15 mouse cellular contexts compared by ENCODE assay signal in genomic region chr17:49875939-49876651, GRCm38 (mm10).
DNase-seq lines count a peak whose midpoint lies in the region; ATAC-seq and TF ChIP-seq lines count a peak whose summit lies in the region.
"Had no signal": no experiment of that assay in that cellular context is flagged by ENCODE, and none has a peak within 500 bp of the region (broad histone marks: within the 10 kb centered on the region; RNA-seq: fewer than 3 reads in every experiment).

No protein-coding gene starts in this region.

- TF ChIP-seq CTCF in layer of hippocampus, adult 2 months (conservative IDR thresholded peaks at IDR 0.05): peak; percentile 19

- H3K4me1 ChIP-seq in midbrain, embryonic 14.5 days (ENCODE audit: control insufficient read depth, insufficient read depth, low read length): peaks cover 5% of the 10 kb centered on the region; the same call in 1 of the 2 replicates
- H3K4me1 ChIP-seq: lung, embryonic 15.5 days had no signal

- no peaks in the 10 kb centered on the region for H3K27me3 ChIP-seq in midbrain, embryonic 14.5 days (ENCODE audit: control insufficient read depth, insufficient read depth, low read length)
- H3K27me3 ChIP-seq: lung, embryonic 15.5 days; midbrain, embryonic 12.5 days had no signal

- H3K9ac ChIP-seq in midbrain, embryonic 14.5 days (replicated peaks; ENCODE audit: low read length): no peak overlapping the region
- H3K9ac ChIP-seq: lung, embryonic 15.5 days; midbrain, embryonic 12.5 days had no signal

- no peak overlapping the region for H3K4me3 ChIP-seq in layer of hippocampus, adult 2 months
- H3K4me3 ChIP-seq in midbrain, embryonic 14.5 days (replicated peaks; ENCODE audit: low read depth, low read length): no peak overlapping the region
- H3K4me3 ChIP-seq: lung, embryonic 15.5 days; midbrain, embryonic 12.5 days had no signal

- no peak overlapping the region for H3K4me2 ChIP-seq in midbrain, embryonic 14.5 days (ENCODE audit: low read length)
- H3K4me2 ChIP-seq: lung, embryonic 15.5 days; midbrain, embryonic 12.5 days had no signal

- H3K9me3 ChIP-seq in midbrain, embryonic 14.5 days (ENCODE audit: control insufficient read depth, low read length): no peaks in the 10 kb centered on the region
- H3K9me3 ChIP-seq: lung, embryonic 15.5 days; midbrain, embryonic 12.5 days had no signal

- peak overlapping the region; percentile 47; the same call in 1 of the 2 replicates for H3K27ac ChIP-seq in layer of hippocampus, adult 2 months
- H3K27ac ChIP-seq in midbrain, embryonic 14.5 days (replicated peaks; ENCODE audit: low read depth, low read length): no peak overlapping the region
- H3K27ac ChIP-seq: lung, embryonic 15.5 days; midbrain, embryonic 12.5 days had no signal

- no peaks in the 10 kb centered on the region for H3K36me3 ChIP-seq in midbrain, embryonic 14.5 days (ENCODE audit: control insufficient read depth, insufficient read depth, low read length)
- H3K36me3 ChIP-seq: lung, embryonic 15.5 days; midbrain, embryonic 12.5 days had no signal

- DNase-seq in layer of hippocampus, adult 2 months (ENCODE audit: low spot score in 2 of 2): no peak
- DNase-seq in layer of hippocampus, adult 11-12 months (ENCODE audit: low spot score): no peak
- peak; percentile 41 for DNase-seq in Muller cell, postnatal 12 days (ENCODE audit: inconsistent ontology term)
- peak; percentile 60 for DNase-seq in embryo, embryonic 11 days
- DNase-seq in midbrain, embryonic 14.5 days: peak; percentile 55
- no peak for DNase-seq in urinary bladder, adult 18-20 months (ENCODE audit: low spot score in 2 of 2)
- DNase-seq in right cerebral cortex, postnatal 14 days: no peak
- DNase-seq in heart, adult 18-20 months: no peak
- DNase-seq: adrenal gland, adult 8-10 months; cerebellum, postnatal 36 days; gastrocnemius, postnatal 36 days; liver had no signal

- WGBS in midbrain, embryonic 14.5 days: 46% methylated on average over 15 of the region's 15 CpGs

- no peak for ATAC-seq in midbrain, embryonic 14.5 days (ENCODE audit: low FRiP score, low TSS enrichment)
- ATAC-seq: inflammation-experienced regulatory T-cells, adult 6 months had no signal

Comparison
In these comparisons a context has a peak if more than half of its experiments do, and no peak if none do; other contexts are left out.
1. DNase-seq: peak in Muller cell, postnatal 12 days (single experiment), embryo, embryonic 11 days (single experiment) and midbrain, embryonic 14.5 days (single experiment); none in layer of hippocampus, adult 2 months (0 of 2), layer of hippocampus, adult 11-12 months (single experiment), urinary bladder, adult 18-20 months (0 of 2), right cerebral cortex, postnatal 14 days (single experiment) and heart, adult 18-20 months (0 of 2).